Mouse (Mus musculus) erythroblast, embryonic 14.5 days (primary cell): Measurements from ENCODE around the gene Cgnl1.

Experiments used
- GATA1 ChIP-seq: IDR thresholded peaks from 2 replicates; pipeline ENCODE4 v1.6.1; 2012; ENCODE audit warnings: low read length, inconsistent platforms, mixed read lengths
- TAL1 ChIP-seq: IDR thresholded peaks from 3 replicates; pipeline ENCODE4 v1.6.1; 2012; ENCODE audit warnings: low read length, inconsistent platforms, mixed read lengths

DNA sequence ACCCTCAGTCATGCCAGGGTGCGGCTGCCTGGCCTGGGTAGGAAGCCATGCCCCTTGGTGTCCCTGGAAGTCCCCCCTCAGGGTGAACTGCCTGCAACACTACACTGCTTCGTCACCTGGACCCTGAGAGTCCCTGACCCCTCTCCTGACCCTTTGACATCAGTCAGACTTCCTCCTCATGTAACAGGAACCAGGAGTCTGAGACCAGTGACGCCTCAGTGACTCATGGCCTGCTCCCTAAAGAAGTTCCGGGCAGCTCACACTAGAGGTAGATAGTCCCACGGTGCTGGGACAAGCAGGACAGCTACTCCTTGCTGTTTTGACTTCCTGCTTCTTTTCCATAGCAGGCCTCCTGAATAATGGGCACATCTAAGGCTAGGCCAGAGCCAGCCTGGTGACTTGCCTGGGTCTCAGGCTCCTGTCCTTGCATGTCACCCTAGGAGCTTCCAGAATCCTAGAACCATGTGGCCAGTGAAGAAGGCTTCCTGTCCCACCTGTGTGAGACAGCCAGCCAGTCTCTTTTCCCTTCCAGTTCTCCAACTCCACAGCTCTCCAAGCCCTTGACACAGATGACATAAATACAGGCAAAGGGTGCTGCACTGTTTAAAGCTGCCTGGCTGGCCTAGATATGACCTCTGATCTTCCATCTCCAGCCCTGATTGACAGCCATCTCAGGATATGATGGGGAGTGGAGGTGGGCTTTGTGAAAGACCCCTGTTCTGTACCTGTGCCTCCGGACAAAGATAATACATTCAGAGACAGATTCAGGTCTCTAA lies 34.4 kb upstream of the Cgnl1 start:
- TF ChIP-seq GATA1, result no peak
- TF ChIP-seq TAL1, result no peak
